Mouse (Mus musculus) forebrain, embryonic 12.5 days (tissue): ENCODE measurements around the gene Gm19345. TPM values are rescaled to one million over a fixed set of nuclear protein-coding genes. Genes with fewer than 3 reads are reported as not detected.
A peak's percentile ranks its signal among the peaks of the same experiment; 100 is the strongest.

ENCODE experiments used
- ATAC-seq: fragments of 200-750 bp; cut with Nextera tagmentation; 2 replicates; pipeline ENCODE4 v1.8.0; 2017; ENCODE audit warnings: moderate TSS enrichment; ENCODE audit not compliant: low FRiP score
- H3K27ac ChIP-seq: fragments of 300-500 bp; sonication (generic); 2 replicates; pipeline ENCODE4 v1.5.1; 2016; ENCODE audit warnings: mild to moderate bottlenecking
- H3K27me3 ChIP-seq: fragments of 300-500 bp; sonication (generic); 2 replicates; pipeline ENCODE4 v1.6.1; 2016; ENCODE audit warnings: mild to moderate bottlenecking
- H3K36me3 ChIP-seq: fragments of 300-500 bp; sonication (generic); replicated peaks from 2 replicates; pipeline ENCODE4 v1.6.1; 2016; ENCODE audit warnings: mild to moderate bottlenecking
- H3K4me1 ChIP-seq: fragments of 300-500 bp; sonication (generic); 2 replicates; pipeline ENCODE4 v1.6.1; 2016
- H3K4me2 ChIP-seq: fragments of 300-500 bp; sonication (generic); 2 replicates; pipeline ENCODE4 v1.6.1; 2016; ENCODE audit warnings: mild to moderate bottlenecking, moderate library complexity
- H3K4me3 ChIP-seq: fragments of 300-500 bp; sonication (generic); replicated peaks from 2 replicates; pipeline ENCODE4 v1.5.1; 2016; ENCODE audit warnings: mild to moderate bottlenecking
- H3K9ac ChIP-seq: fragments of 300-500 bp; sonication (generic); 2 replicates; pipeline ENCODE4 v1.6.1; 2016; ENCODE audit warnings: mild to moderate bottlenecking
- H3K9me3 ChIP-seq: fragments of 300-500 bp; sonication (generic); 2 replicates; pipeline ENCODE4 v1.6.1; 2016
- WGBS: fragments of 180-500 bp; shearing (Covaris S2); methylation state at CpG from one replicate; pipeline ENCODE4 v1.1.7; 2016; 5-methylcytosine and 5-hydroxymethylcytosine counted together
- polyA plus RNA-seq: library from polyadenylated mRNA; unstranded; fragments of >200 nt; fragmentation: Nextera tagmentation; extraction: Ambion mirVana; gene quantifications from 2 replicates; pipeline ENCODE4 v1.2.1, GENCODE M21; 2016

The Gm19345 gene
- polyA plus RNA-seq, 1 experiment from 2014 or later, result 0.65 TPM

DNA sequence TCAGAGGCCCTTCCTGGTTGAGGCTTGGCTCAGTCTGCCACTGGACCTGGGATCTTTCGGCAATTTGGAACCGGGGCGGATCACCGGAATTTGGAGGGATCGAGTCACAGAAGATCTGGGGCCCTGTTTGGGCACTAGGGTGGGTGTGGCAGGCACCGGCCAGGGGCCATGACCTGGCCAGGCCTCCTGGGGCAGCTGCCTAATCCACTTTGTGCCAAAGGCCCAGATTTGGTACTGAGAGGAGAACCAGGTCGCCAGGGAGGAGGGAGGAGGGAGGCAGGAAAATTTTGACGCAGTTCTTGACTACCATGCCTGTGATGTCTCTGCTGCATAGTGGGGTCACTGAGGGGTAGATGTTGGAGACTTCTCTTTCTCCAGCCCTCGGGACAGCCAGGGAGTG, 9.4 kb downstream of the Gm19345 start, which contains the start of gene Ceacam16:
TSS of gene Ceacam16 (minus strand) at position 101 of the 400 bp plus-strand sequence.
- Histone ChIP-seq H3K9me3 (no peaks in the 10 kb centered on the region), H3K27ac (no peak within 1 kb of the TSS), H3K27me3 (peaks cover 7% of the 10 kb centered on the region; the same call in 1 of the 2 replicates), H3K36me3 (no peaks in the 10 kb centered on the region), H3K4me1 (no peaks in the 10 kb centered on the region), H3K4me2 (no peak within 1 kb of the TSS), H3K9ac (no peak within 1 kb of the TSS), H3K4me3 (no peak within 1 kb of the TSS)
- ATAC-seq, result no peak
- WGBS, result 82% methylated on average over 9 of the region's 9 CpGs

DNA sequence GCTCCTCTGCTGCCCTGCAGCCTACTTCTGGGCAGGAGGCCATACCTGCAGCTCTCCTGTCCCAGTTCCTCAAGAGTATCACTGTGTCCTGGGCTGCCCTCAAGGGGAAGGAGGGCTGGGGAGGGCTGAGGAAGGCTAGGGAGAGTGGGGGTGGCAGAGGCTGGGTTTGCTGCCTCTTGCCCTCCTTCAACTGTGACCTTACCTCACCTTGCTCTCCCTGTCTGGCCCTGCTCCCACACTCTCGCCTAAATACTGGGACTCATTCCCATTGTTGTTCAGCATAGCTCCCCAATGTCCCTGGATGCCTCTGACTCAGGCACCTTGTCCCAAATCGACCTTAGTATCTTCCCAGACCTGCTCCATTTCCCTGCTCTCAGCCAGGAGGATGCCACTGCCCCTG, 12.4 kb downstream of the Gm19345 start:
- 33% methylated on average over 2 of the region's 2 CpGs for WGBS
- no peak overlapping the region for H3K4me3 ChIP-seq
- H3K27me3 ChIP-seq, result no peaks in the 10 kb centered on the region
- no peaks in the 10 kb centered on the region for H3K4me1 ChIP-seq
- H3K9ac ChIP-seq, result no peak overlapping the region
- H3K27ac ChIP-seq, result no peak overlapping the region
- ATAC-seq, result no peak
- H3K4me2 ChIP-seq, result no peak overlapping the region
- H3K9me3 ChIP-seq, result no peaks in the 10 kb centered on the region
- H3K36me3 ChIP-seq, result no peaks in the 10 kb centered on the region

DNA sequence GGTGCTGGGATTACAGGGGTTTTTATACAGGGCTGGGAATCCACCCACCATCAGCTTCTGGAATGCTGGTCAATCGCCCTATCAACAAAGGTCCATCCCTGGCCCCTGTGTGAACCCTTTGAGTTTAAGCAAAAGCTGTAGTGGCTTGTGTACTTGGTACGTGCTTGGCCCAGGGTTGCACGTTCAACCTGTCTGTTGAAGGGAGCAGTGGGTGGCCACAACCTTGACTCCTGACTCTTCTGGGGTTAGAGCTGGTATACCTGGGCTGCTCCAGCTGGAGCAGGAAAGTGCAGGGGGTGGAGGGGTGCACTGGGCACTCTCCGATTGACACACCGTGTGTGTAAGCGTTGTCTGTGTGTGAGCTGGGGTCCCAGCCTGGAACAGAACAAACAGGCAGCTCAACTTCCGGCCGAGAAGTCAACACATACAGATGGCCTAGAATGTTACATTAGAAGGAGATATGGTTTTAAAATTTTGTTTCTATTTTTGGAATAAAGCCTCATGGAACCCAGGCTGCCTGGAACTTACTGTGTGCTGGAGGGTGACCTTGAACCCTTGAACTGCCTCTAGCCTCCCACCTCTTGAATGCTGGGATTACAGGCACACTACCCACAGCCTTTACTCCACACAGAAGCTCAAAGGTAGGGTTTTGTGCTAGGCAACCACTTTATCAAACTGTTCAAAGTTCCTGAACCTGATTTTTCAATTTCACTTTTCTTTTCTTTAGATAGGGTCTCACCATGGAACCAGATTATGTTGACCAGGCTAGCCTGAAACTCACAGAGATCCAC, 13.6 kb downstream of the Gm19345 start:
- Histone ChIP-seq H3K27me3 (no peaks in the 10 kb centered on the region), H3K4me3 (no peak overlapping the region), H3K9ac (no peak overlapping the region), H3K36me3 (no peaks in the 10 kb centered on the region), H3K9me3 (no peaks in the 10 kb centered on the region), H3K27ac (no peak overlapping the region), H3K4me1 (no peaks in the 10 kb centered on the region), H3K4me2 (no peak overlapping the region)
- WGBS, result 80% methylated on average over 8 of the region's 8 CpGs
- no peak for ATAC-seq

- Histone ChIP-seq H3K27ac (no peak overlapping the region), H3K9me3 (no peaks in the 10 kb centered on the region), H3K4me2 (no peak overlapping the region), H3K36me3 (no peaks in the 10 kb centered on the region), H3K27me3 (no peaks in the 10 kb centered on the region), H3K4me3 (no peak overlapping the region), H3K9ac (no peak overlapping the region), H3K4me1 (no peaks in the 10 kb centered on the region)
- 92% methylated on average over 6 of the region's 6 CpGs for WGBS
- no peak for ATAC-seq
Measured at GRCm38 (mm10) chr7:19866490-19866889, 14.7 kb downstream of the Gm19345 start.

DNA sequence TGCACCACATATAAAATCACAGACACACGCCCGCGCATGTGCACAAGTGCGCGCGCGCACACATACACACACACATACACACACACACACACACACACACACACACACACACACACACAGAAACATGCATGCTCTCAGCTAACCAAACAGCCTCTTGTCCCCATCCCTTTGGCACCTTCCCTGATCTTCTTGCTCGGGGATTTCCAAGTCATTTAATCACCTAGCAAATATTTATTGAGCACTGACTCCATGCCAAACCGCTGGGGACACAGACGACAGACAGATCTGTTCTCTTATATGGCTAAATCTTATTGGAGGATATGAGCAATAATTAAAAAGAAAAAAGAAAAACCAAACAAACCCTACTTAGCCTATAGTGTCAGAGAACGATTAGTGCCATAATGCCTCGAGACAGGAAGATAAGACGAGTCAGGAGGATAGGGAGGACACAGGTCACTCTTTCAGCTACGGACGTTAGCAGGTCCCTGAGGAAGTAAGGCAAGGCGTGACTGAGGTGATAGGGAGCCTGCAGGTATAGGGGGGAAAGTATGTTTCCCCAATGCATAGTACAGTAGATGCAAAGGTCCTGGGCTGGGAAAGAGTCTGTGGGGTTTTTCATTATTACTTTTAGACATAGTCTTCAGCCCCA, 16.1 kb downstream of the Gm19345 start:
- Histone ChIP-seq H3K4me2 (no peak overlapping the region), H3K9me3 (no peaks in the 10 kb centered on the region), H3K36me3 (no peaks in the 10 kb centered on the region), H3K4me3 (no peak overlapping the region), H3K27ac (no peak overlapping the region), H3K27me3 (no peaks in the 10 kb centered on the region), H3K9ac (no peak overlapping the region), H3K4me1 (no peaks in the 10 kb centered on the region)
- WGBS, result 88% methylated on average over 16 of the region's 16 CpGs
- no peak for ATAC-seq

DNA sequence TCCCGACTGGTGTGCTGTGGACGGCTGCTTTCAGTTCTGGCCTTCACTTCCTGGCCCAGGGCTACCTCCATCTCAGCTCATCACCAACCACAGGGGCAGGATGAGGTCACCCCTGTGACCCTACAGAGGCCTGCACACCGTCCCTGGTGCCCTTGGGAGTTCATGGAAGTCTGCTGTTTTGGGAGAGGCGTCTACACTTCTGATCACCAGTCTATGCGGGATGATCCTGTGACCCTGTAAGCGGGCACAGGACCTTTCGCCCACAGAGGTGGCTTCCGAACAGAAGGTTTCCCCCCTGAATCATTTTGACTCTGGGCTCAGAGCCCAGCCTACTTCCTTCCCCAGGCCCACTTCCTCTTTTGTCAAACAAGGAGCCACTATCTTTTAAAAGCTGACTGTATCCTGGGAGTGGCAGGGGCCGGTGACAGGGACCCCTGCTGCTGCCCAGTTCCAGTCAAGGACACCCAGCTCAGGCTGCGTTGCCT, 19.4 kb downstream of the Gm19345 start:
- Histone ChIP-seq H3K27me3 (no peaks in the 10 kb centered on the region), H3K27ac (no peak overlapping the region), H3K9me3 (no peaks in the 10 kb centered on the region), H3K4me3 (no peak overlapping the region), H3K9ac (no peak overlapping the region), H3K4me1 (no peaks in the 10 kb centered on the region), H3K36me3 (no peaks in the 10 kb centered on the region), H3K4me2 (no peak overlapping the region)
- WGBS, result 77% methylated on average over 10 of the region's 10 CpGs
- no peak for ATAC-seq

GRCm38 (mm10) chr7:19871943-19872601, 20.3 kb downstream of the Gm19345 start:
- Histone ChIP-seq H3K9me3 (no peaks in the 10 kb centered on the region), H3K4me1 (no peaks in the 10 kb centered on the region), H3K9ac (no peak overlapping the region), H3K4me3 (no peak overlapping the region), H3K36me3 (no peaks in the 10 kb centered on the region), H3K4me2 (no peak overlapping the region), H3K27ac (no peak overlapping the region), H3K27me3 (no peaks in the 10 kb centered on the region)
- no peak for ATAC-seq
- WGBS, result 48% methylated on average over 5 of the region's 5 CpGs

DNA sequence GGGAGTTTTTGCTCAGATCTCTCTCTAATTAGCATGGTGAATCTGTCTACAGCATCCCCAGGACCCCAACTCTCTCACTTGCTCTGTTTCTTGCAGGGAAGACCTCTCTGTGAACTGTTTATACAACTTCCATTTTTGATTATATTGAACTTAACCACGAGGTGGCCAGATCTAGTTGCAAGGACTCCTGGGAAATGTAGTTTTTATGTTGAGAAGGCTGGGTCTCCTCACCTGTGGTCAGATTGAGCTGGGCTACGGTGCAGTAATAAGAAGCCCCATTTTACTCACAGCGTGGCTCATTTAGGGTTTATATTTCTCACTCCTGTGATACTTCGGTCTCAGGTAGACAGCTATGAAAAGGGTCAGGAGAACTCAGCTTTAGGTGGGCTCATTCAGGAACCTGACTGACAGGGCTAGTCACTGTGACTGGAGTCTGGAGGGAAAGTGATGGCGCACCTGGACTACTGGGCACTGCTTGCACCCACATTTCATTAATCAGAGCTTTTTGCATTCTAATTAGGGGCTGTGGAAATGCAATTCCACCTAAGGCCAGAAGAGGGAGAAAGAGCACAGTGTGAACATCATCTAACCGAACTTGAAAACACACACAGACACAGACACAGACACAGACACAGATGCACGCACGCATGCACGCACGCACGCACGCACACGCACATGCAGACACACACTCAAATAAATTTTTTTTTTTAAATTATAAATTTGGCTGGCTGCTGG, 24.3 kb downstream of the Gm19345 start:
- Histone ChIP-seq H3K4me2 (no peak overlapping the region), H3K4me1 (no peaks in the 10 kb centered on the region), H3K9me3 (no peaks in the 10 kb centered on the region), H3K9ac (no peak overlapping the region), H3K27ac (no peak overlapping the region), H3K4me3 (no peak overlapping the region), H3K27me3 (no peaks in the 10 kb centered on the region), H3K36me3 (no peaks in the 10 kb centered on the region)
- peak; percentile 49; the same call in 1 of the 2 replicates for ATAC-seq
- 51% methylated on average over 13 of the region's 13 CpGs for whole genome bisulfite sequencing

DNA sequence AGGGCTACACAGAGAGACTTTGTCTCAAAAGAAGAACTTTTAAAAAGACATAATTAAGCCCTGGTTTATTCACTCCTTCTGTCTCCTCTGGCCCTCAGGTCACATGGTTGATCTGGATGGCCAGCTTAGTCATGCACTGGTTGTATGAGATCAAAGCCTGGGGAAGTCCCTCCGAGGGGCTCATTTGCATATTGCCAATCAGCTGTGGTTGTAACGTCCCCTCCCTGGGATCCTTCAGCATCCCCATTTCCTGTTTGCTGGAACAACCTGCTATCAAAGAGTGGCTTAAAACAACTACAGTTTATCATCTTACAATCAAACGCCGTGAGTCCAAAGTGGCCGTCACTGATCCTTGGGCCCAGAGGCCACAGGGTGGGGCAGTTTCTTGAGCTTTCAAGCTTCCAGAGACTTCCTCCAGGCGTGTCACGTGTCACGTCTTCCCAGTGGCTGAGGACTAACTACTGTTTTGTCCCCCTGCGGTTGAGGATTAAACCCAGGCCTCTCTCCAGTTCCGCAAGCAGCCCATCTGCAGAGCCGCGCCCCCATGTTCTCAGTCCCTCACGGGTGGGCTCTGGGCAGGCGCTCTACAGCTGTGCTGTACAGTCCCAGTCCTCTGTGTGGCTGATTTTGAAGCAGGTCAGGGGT, 25.1 kb downstream of the Gm19345 start:
- 0 out of 2 replicates have a peak, but pooled peaks have one; percentile 27 for ATAC-seq
- Histone ChIP-seq H3K9me3 (no peaks in the 10 kb centered on the region), H3K9ac (no peak overlapping the region), H3K27me3 (no peaks in the 10 kb centered on the region), H3K36me3 (no peaks in the 10 kb centered on the region), H3K27ac (no peak overlapping the region), H3K4me2 (no peak overlapping the region), H3K4me1 (no peaks in the 10 kb centered on the region), H3K4me3 (no peak overlapping the region)
- WGBS, result 67% methylated on average over 14 of the region's 14 CpGs

- no peaks in the 10 kb centered on the region for H3K36me3 ChIP-seq
- no peaks in the 10 kb centered on the region for H3K27me3 ChIP-seq
- H3K27ac ChIP-seq, result no peak overlapping the region
- H3K4me2 ChIP-seq, result no peak overlapping the region
- no peak for ATAC-seq
- H3K9me3 ChIP-seq, result 0 out of 2 replicates have a peak, but pooled peaks cover 8% of the 10 kb centered on the region
- H3K4me3 ChIP-seq, result no peak overlapping the region
- 81% methylated on average over 8 of the region's 8 CpGs for WGBS
- H3K4me1 ChIP-seq, result no peaks in the 10 kb centered on the region
- no peak overlapping the region for H3K9ac ChIP-seq
Measured at GRCm38 (mm10) chr7:19880754-19881153, 29.0 kb downstream of the Gm19345 start.

GRCm38 (mm10) chr7:19887849-19888248, 36.0 kb downstream of the Gm19345 start, which contains the start of gene Ceacam19:
TSS of gene Ceacam19 (minus strand) at chr7:19887965.
- Histone ChIP-seq H3K4me1 (no peaks in the 10 kb centered on the region), H3K9me3 (0 out of 2 replicates have a peak, but pooled peaks cover 10% of the 10 kb centered on the region), H3K36me3 (no peaks in the 10 kb centered on the region), H3K4me3 (no peak within 1 kb of the TSS), H3K27me3 (no peaks in the 10 kb centered on the region), H3K4me2 (no peak within 1 kb of the TSS), H3K27ac (no peak within 1 kb of the TSS), H3K9ac (no peak within 1 kb of the TSS)
- ATAC-seq, result no peak
- WGBS, result 74% methylated on average over 7 of the region's 7 CpGs
